Mouse (Mus musculus): ENCODE measurements around the gene Tmed4.
A peak's percentile ranks its signal among the peaks of the same experiment; 100 is the strongest.
"Not testable (repeated sequence)": the region's sequence is repeated elsewhere in the genome, so short reads cannot be mapped to it uniquely, and the experiment has no call there.

Gene Tmed4

GRCm38 (mm10) chr11:6273607-6274006, 1.1 kb downstream of the Tmed4 start:
- DNase-seq (ENCODE audit: low spot score) = no peak

GRCm38 (mm10) chr11:6267320-6268254, 7.1 kb downstream of the Tmed4 start, which contains the start of gene Ddx56:
Gene Ddx56, minus strand, starts transcription at chr11:6267772.
- peak; percentile 83 for DNase-seq (ENCODE audit: low spot score)

- no peak for DNase-seq (ENCODE audit: low spot score)
Observed at GRCm38 (mm10) chr11:6266621-6267020, 8.0 kb downstream of the Tmed4 start.

- DNase-seq (ENCODE audit: low spot score) = peak; percentile 48
Observed at GRCm38 (mm10) chr11:6261434-6262082, 13.1 kb downstream of the Tmed4 start.

GRCm38 (mm10) chr11:6259413-6259812, 15.3 kb downstream of the Tmed4 start:
- DNase-seq (ENCODE audit: low spot score) = no peak

GRCm38 (mm10) chr11:6256490-6257072, 18.1 kb downstream of the Tmed4 start:
- DNase-seq (ENCODE audit: low spot score) = no peak

- not testable (repeated sequence) for DNase-seq (ENCODE audit: low spot score)
Observed at GRCm38 (mm10) chr11:6254602-6255001, 20.1 kb downstream of the Tmed4 start.

- no peak for DNase-seq (ENCODE audit: low spot score)
Observed at GRCm38 (mm10) chr11:6252824-6253223, 21.8 kb downstream of the Tmed4 start.

GRCm38 (mm10) chr11:6252248-6252647, 22.4 kb downstream of the Tmed4 start:
- no peak for DNase-seq (ENCODE audit: low spot score)

- DNase-seq (ENCODE audit: low spot score) = no peak
Observed at GRCm38 (mm10) chr11:6244707-6245106, 30.0 kb downstream of the Tmed4 start.

GRCm38 (mm10) chr11:6233025-6233424, 41.6 kb downstream of the Tmed4 start:
- DNase-seq (ENCODE audit: low spot score) = no peak

- no peak for DNase-seq (ENCODE audit: low spot score)
Observed at GRCm38 (mm10) chr11:6230012-6230411, 44.7 kb downstream of the Tmed4 start, which contains the start of gene Npc1l1. Gene Npc1l1, minus strand, starts transcription at chr11:6230143.

- no peak for DNase-seq (ENCODE audit: low spot score)
Observed at GRCm38 (mm10) chr11:6224541-6225229, 50.0 kb downstream of the Tmed4 start.

GRCm38 (mm10) chr11:6222187-6222586, 52.5 kb downstream of the Tmed4 start:
- no peak for DNase-seq (ENCODE audit: low spot score)
